Mouse (Mus musculus): ENCODE results near the gene Bco1.

The Bco1 gene

DNA sequence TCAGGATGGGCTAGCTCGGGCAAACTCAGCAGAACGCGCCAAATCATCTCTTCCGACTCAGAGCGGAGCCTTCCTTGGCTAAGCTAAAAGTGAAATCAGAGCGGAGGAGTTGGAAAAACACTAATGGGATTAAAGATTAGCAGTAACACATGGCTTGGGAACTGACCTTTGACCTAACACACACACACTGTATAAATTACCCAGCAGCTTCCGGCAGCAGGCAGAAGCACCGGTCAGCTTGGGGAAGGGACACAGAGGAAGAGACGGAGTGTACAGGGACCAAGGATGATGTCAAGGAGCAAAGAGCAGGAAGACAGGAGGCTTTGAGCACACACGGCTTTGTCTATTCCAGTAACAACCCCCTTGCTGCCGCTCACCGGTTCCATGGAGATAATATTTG, at the start of gene Bco1:
Bco1 (plus strand) TSS at position 208 of the 400 bp plus-strand sequence.
- DNase-seq = no peak

GRCm38 (mm10) chr8:117049444-117049843, 46.2 kb upstream of the Bco1 start:
- no peak for DNase-seq

GRCm38 (mm10) chr8:117050763-117051162, 44.9 kb upstream of the Bco1 start:
- no peak for DNase-seq

DNA sequence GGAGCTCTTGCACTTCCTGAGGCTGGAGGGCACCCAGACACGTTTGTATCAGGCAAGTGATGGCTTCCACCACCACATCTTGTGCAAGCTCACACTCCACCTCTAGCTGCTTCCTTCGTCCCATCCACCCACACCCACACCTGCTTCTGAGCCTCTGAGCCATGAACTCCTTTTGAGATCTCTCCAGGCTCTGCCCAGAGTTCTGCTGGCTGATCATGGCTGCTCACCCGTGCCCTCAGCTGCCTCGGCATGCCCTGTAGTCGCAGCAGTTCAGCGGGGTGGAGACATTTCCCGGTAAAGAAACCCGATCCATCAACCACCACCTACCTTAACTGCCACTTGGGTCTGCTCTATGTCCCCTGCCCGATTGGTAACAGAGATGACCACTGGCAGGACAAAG, 44.3 kb upstream of the Bco1 start:
- DNase-seq = no peak

- peak; percentile 16 for DNase-seq
These were observed 42.2 kb upstream of the Bco1 start for GRCm38 (mm10) chr8:117053135-117054079.

DNA sequence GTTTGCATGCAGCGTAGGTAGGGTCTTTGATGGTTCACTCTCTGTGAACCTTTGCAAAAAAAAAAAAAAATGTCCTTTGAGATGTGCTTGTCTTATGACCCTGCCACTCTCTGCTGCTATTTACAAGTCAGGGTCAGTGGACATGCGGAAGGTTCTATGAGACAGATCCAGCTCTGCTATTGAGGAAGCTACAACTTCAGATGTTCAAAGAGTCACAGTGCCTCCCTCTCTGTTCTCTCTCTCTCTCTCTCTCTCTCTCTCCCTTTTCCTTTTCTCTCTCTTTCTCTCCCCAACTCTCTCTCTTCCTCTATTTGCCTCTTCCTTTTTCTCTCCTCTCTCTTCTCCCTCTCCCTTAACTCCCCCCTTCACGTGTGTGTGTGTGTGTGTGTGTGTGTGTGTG, 41.5 kb upstream of the Bco1 start:
- DNase-seq = no peak

- DNase-seq = no peak
These were observed 40.6 kb upstream of the Bco1 start for GRCm38 (mm10) chr8:117055097-117055496.

DNA sequence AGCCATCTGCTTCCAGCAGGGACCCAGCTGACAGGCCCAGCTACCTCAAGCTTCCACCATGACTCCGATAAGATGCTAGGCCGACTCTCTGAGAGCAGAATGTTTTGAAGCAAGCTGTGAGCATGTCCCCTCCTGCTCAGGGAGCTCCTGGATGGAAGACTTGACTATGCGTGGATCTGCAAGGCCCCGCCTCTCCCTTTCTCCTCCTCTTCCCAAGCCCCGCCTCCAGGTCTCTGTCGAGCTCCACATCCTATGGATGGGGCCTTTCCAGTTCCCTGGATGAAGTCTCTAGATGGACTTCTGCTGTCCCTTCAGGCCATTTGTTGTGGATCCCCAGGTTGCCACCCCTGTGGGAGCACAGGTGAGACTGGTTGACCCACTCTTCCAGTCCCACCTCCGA, 36.6 kb upstream of the Bco1 start:
- DNase-seq = no peak

DNA sequence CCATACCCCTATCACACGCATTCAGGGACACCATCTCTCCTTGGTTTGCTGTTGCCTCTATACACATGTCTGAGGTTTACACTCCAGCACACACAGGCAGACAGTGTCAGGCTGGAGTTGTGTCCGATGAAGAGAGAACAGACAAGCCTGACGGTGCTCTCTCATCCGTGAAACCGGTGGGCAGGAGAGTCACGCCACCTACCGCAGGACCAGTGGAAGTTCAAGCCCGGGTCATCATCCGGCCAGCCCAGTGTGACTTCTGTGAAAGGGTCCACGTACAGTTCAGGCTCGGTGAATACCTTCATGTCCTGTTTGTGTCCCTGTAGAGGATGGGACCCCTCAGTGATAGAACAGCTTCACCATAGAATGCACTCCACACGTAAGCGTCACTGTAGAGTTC, 35.3 kb upstream of the Bco1 start:
- DNase-seq = no peak

DNA sequence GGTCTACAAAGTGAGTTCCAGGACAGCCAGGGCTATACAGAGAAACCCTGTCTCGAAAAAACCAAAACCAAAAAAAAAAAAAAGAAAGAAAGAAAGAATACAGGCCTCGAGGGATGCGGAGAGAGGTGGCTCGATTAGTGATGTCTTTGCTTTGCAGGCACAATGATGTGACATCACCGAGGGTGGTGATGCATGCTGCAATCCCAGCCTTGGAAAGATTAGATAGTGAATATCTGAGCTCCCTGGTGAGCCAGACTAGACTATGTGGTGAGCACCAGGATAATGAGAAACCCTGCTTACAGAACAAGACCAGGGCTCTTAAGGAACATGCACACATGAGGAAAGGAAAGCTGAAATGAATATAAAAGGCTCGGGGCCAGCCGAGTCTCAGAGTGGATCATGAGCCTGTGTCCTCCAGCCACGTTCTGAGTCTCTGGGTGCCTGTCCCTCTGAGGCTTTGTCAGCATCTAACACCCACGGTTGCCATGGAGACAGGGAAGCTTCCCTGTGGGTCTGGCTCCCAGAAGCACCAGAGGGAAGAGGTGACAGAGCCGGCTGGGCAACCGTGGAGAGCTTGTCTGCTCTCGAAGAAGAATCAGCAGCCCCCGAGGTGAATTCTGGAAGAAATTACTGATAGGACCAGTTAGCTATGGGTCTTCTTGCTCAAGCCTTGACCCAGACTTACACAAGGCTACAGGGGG, 34.3 kb upstream of the Bco1 start:
- peak; percentile 20 for DNase-seq

GRCm38 (mm10) chr8:117066955-117067354, 28.7 kb upstream of the Bco1 start:
- DNase-seq = no peak

DNA sequence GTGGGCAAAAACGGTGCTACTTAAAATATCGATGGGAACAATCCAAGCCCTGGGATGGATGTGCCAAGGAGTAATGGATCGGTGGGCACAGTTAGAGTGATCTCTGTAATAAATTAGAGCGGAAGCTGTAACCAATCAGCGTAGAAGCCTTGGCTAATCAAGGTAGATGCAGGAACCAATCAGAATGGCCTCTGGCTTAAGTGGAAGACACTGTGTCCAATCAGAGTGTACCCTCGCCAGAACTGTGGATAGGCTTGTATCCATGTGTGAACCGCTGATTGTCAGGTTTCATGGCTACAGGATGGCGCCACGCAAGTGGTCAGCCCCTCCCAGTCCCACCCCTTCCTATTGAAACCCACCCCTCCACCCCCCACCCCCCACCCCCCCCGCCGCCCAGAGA, 28.3 kb upstream of the Bco1 start:
- DNase-seq = no peak

- no peak for DNase-seq
These were observed 27.4 kb upstream of the Bco1 start for GRCm38 (mm10) chr8:117068294-117068693.

- DNase-seq = peak; percentile 15
These were observed 25.9 kb upstream of the Bco1 start for GRCm38 (mm10) chr8:117069708-117070107.

DNA sequence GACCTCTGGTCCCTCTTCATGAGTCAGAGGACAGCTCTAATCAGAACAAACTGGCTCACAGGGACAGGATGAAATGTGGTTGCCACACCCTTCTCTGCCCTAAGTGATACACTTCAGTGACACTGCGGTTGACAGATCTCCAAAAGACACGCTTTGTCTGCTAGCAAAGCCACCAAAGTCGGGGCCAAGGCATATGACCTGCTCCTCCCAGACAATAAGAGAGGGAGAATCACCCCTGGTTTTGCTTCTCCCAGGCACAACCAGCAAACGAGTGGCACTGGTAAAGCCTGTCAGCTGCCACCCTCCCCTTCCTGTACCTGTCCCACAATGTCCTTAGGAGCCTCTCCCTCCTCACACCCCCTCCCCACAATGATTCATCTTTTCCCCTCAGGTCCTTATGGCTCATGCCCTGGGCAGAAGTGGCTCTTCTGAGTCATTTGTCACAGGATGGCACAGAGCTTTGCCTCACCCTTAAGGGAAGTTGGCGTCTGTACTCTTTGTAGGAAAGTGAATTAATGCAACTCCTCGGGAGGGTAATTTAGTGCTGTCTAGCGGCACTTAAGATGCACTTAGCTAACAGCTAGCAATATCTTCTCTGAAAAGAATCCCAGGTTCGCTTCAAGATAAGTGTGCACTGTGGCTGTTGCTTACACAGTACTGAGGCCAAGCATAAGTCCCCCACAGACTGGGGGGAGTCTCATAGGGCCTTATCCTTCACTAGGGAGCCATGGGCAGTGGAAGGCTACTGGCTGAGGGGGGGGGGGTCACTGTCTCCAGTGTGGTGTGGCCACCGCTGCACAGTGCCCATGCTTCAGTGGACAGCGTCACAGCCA, 21.1 kb upstream of the Bco1 start:
- no peak for DNase-seq

DNA sequence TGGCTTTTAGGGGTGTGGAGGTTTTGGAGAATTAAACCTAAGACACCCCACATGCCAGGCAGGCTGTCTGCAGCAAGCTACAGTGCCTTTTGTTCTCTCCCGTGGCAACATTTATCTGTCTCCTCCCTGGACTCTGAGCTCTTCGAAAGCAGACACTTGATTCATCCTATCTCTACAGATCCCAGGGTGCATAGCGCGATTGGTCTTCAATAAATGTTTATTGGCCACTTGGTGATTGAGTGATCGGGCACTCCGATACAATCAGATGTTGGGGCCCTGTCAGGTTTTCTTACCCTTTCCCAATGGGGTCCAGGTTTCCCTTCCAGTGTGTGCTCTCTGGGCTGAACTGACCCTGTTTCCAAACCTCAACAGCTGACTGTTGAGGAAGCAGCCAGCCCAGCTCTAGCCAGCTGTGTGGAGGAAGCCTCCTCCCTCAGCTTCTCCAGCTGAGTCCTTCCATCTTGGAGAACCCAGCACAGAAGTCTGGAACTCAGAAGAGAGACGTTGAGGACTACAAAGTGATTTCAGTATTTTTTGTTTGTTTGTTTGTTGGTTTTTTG, 17.2 kb upstream of the Bco1 start:
- no peak for DNase-seq

GRCm38 (mm10) chr8:117079652-117080051, 16.0 kb upstream of the Bco1 start:
- no peak for DNase-seq

DNA sequence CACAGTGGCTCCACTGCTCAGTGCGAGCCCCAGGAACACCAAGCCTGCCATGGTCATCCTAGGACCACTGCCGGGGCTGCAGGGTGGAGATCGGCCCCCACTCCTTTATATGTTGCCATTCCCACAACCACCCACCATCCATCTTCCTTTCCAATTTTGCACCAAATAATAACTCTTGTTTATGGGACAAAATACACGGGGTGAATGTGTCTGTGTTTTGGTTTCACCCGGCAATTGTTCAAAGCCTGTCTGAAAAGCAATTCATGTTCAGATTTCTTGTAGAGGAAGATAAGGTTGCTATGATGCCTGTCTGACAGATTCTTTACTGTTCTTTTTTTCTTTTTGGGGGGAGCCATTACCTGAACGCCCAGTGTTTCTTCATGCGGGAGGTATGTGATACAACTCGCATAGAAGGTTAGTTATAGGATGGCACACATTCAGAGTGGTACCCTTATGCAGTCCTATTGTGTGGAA, 13.2 kb upstream of the Bco1 start, which contains the start of gene Pkd1l2:
Pkd1l2 (minus strand) TSS at position 51 of the 474 bp plus-strand sequence.
- DNase-seq = no peak

GRCm38 (mm10) chr8:117082947-117083559, 12.6 kb upstream of the Bco1 start:
- DNase-seq = no peak

- DNase-seq = no peak
These were observed 10.1 kb upstream of the Bco1 start for GRCm38 (mm10) chr8:117085521-117085920.

- DNase-seq = no peak
These were observed 8.6 kb upstream of the Bco1 start for GRCm38 (mm10) chr8:117087036-117087435.

GRCm38 (mm10) chr8:117089802-117090201, 5.9 kb upstream of the Bco1 start:
- DNase-seq = no peak

Data from right cerebral cortex, postnatal 4 days (tissue).